Mouse (Mus musculus): Measurements from ENCODE around the gene Cyp4f16.
A peak's percentile ranks its signal among the peaks of the same experiment; 100 is the strongest.
"Not testable (repeated sequence)": the region's sequence is repeated elsewhere in the genome, so short reads cannot be mapped to it uniquely, and the experiment has no call there.

The Cyp4f16 gene

DNA sequence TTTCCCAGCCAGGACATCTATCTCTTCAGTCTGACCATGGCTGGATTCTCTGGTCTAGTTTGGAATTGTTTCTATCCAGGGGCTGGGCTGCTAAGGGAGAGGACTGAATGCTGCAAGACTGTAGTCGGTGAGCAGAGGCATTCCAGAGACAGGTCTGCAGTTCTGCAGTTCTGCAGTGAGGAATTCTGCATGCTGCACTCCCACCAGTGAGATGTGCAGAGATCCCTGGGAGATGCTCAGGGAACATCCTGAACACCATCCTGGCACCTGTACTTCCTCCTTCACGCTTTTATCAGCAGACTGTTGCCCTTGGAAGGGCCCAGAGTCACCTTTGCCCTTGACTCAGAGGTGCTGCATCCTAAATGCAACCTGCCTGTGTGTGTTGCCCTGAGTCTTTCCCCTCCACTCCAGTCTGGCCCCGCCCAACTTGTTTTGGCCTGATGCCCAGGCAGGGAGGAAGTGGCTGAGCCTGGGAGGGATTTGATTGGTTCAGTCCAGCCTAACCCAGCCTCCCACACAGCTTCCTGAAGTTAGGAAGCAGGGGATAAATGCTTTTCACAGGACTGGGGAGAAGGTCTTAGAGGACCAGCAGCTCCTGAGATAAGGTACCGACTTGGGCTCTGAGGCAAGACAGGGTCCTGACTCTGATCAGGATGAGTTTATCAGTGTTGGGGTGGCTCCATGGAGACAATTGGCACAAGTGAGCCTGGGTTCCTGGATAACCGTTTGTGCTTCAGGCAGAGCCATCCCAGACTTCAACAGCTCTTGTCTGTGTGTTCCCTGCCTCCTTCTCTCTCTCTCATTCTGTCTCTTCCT, at the start of gene Cyp4f16:
TSS of gene Cyp4f16 (plus strand) at position 508 of the 816 bp plus-strand sequence.
- DNase-seq (ENCODE audit: low spot score in 2 of 2), result peak; percentile 76 to 89

- DNase-seq (ENCODE audit: low spot score in 2 of 2), result no peak
These were observed 43.9 kb upstream of the Cyp4f16 start for GRCm38 (mm10) chr17:32492349-32492980.

DNA sequence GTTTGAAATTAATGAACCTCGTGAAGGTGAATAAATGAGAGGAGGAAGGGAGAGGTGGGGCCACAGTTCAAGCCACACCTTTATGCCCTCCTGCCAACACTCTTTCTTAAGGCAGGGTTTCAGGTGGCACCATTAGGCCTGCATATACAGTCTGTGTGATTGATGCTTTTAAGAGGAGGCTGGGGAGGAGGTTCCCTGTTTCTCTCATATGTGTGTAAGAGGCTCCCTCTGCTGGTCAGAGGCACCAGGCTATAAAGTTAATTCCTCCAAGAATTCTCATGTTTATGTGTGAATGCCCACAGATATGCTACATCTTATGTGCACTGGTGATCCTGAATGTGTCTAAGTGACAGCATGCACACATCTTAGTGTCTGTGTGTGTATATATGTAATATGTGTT, 41.8 kb upstream of the Cyp4f16 start:
- DNase-seq (ENCODE audit: low spot score in 2 of 2), result peak; percentile 30 to 61

GRCm38 (mm10) chr17:32500511-32500910, 35.8 kb upstream of the Cyp4f16 start:
- not testable (repeated sequence) for DNase-seq (ENCODE audit: low spot score in 2 of 2)

DNA sequence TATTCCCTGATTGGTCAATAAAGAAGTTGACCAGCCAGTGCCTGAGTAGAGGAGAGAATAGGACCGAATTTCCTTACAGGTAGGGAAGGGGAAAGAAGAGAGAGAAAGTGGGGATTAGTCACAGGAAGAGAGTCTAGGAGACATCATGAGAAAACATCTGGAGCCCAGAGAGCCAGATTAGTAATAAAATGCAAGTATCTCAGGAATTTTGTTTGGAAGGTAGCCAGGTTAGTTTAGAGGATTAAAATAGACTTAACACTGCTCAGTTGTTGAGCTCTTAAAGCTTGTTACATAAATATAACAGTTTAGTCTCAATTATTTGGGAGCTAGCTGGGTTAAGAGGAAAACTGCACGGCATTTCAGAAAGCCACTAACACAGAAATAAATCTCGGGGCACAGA, 35.3 kb upstream of the Cyp4f16 start:
- no peak for DNase-seq (ENCODE audit: low spot score in 2 of 2)

DNA sequence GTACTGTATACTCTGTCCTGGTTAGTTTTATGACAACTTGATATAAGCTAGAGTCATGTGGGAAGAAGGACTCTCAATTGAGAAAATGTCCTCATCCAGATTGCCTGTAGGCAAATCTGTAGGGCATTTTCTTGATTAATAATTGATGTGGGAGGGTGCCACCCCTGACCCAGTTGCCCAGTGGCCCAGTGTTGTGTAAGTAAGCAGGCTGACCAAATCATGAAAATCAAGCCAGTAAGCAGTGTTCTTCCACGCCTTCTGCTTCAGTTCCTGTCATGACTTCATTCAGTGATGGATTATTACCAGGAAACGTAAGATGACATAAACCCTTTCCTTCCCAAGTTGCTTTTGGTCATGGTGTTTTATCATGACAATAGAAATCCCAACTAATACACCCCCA, 33.2 kb upstream of the Cyp4f16 start:
- no peak for DNase-seq (ENCODE audit: low spot score in 2 of 2)

GRCm38 (mm10) chr17:32505851-32506728, 30.3 kb upstream of the Cyp4f16 start, which contains the start of gene Cyp4f17:
TSS of gene Cyp4f17 (plus strand) at chr17:32506050.
- peak in 1 of 2 experiments; percentile 26 for DNase-seq (ENCODE audit: low spot score in 2 of 2)

GRCm38 (mm10) chr17:32506729-32507245, 29.6 kb upstream of the Cyp4f16 start:
- DNase-seq (ENCODE audit: low spot score in 2 of 2), result no peak

DNA sequence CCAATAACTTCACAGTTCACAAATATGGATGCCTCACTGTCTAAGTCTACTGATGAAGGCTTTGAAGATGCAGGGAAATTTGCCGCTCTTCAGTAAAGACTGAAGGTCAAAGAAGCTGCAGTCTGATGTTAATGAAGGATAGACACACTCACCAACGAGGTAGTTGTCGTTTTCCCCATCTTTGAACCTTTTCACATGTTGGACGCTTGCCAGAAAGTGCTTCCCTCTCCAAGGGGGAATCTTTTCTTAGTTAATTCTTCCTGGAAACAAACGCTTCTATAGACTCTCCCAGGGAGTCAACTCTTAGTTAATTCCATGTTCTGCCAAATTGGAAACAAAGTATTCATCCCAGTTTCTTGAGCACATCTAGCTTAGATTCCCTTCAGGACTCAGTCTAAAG, 20.2 kb upstream of the Cyp4f16 start:
- no peak for DNase-seq (ENCODE audit: low spot score in 2 of 2)

DNA sequence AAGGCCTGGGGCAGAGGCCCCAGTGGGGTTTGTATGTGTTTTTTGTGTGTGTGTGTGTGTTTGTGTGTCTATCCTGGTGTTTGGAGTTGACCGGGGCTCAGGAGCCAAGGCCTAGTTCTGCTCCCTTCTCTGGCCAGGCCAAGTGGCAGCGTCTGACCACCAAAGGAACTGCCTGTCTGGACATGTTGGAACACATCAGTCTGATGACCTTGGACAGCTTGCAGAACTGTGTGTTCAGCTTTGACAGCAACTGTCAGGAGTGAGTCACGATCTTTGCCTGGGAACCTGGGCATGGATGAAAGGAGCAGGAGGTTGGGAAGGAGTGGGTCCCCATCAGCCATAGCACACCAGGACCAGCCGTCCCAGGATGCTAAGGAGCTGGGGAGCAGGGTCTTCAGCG, 14.4 kb upstream of the Cyp4f16 start:
- no peak for DNase-seq (ENCODE audit: low spot score in 2 of 2)

GRCm38 (mm10) chr17:32522386-32522785, 14.0 kb upstream of the Cyp4f16 start:
- DNase-seq (ENCODE audit: low spot score in 2 of 2), result no peak

GRCm38 (mm10) chr17:32522816-32523215, 13.5 kb upstream of the Cyp4f16 start:
- no peak for DNase-seq (ENCODE audit: low spot score in 2 of 2)

- DNase-seq (ENCODE audit: low spot score in 2 of 2), result no peak
These were observed 12.5 kb upstream of the Cyp4f16 start for GRCm38 (mm10) chr17:32523895-32524294.

- DNase-seq (ENCODE audit: low spot score in 2 of 2), result not testable (repeated sequence)
These were observed 10.0 kb upstream of the Cyp4f16 start for GRCm38 (mm10) chr17:32526341-32526740.

- DNase-seq (ENCODE audit: low spot score in 2 of 2), result no peak
These were observed 8.6 kb upstream of the Cyp4f16 start for GRCm38 (mm10) chr17:32527748-32528147.

GRCm38 (mm10) chr17:32528408-32529337, 7.7 kb upstream of the Cyp4f16 start:
- peak; percentile 82 to 92 for DNase-seq (ENCODE audit: low spot score in 2 of 2)

- not testable (repeated sequence) for DNase-seq (ENCODE audit: low spot score in 2 of 2)
These were observed 4.0 kb upstream of the Cyp4f16 start for GRCm38 (mm10) chr17:32532356-32532755.

DNA sequence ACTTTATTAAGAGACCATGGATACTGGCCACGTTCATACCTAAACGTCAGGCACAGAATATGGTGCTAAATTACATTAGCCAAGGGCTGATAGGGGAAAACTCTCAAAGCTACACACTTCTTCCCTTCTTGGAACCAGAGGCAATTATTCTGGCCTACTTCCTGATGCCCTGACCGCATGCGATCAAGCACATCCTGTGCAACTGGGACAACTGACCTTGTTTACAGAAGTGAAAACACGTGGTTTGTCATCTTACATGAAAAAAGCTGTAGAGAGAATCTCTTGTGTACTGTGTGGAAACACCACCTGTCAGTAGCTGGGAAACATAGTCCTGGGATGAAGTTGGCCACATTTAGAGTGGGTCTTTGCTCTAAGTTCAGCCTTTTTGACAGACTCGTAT, 2.3 kb upstream of the Cyp4f16 start:
- no peak for DNase-seq (ENCODE audit: low spot score in 2 of 2)

DNA sequence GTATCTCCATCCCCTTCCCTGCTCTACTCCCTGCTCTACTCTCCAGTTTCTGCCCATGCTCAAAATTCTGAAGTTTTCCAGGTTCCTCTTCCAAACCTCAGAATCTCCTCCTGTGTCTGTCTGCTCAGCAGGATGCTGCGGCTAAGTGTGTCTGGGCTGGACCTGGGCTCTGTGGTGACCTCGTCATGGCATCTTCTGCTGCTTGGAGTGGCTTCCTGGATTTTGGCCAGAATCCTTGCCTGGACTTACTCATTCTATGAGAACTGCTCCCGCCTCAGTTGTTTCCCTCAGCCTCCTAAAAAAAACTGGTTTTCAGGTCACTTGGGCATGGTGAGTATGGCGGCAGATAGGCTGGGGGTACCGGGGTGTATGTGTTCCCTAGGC, 501 bp downstream of the Cyp4f16 start:
- DNase-seq (ENCODE audit: low spot score in 2 of 2), result no peak

DNA sequence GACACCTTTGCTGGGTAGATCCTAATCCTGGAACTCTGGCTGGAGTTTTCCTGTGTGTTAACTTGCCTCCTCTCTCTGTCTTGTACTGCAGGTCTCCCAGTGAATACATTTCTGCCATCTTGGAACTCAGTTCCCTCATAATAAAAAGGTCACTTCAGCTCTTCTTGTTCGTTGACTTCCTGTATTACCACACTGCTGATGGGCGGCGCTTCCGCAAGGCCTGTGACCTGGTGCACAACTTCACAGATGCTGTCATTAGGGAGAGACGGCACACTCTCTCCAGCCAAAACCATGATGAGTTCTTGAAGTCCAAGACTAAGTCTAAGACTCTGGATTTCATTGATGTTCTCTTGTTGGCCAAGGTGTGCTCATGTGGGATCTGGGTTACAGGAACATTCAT, 8.4 kb downstream of the Cyp4f16 start:
- DNase-seq (ENCODE audit: low spot score in 2 of 2), result not testable (repeated sequence)

DNA sequence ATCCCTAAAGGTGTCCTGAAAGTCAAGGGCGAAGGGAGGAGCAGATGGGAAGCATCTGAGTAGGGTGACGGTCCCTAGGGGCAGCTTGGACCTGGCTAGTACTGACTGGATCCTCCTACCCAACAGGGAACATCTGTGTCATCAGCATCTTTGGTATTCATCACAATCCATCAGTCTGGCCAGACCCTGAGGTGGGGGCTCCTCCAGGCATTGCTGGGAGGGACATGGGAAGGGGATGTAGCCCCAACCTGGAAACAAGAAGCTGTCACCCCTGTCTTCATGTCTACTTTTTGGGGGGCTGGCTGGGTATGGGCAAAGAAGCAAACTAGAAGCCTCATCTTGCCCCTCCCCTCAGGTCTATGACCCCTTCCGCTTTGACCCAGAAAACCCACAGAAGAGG, 14.0 kb downstream of the Cyp4f16 start:
- DNase-seq (ENCODE audit: low spot score in 2 of 2), result not testable (repeated sequence)

Measured in cerebellum, postnatal 4 days (tissue).